Mouse (Mus musculus): ENCODE measurements around the gene Zfp574.

DNA sequence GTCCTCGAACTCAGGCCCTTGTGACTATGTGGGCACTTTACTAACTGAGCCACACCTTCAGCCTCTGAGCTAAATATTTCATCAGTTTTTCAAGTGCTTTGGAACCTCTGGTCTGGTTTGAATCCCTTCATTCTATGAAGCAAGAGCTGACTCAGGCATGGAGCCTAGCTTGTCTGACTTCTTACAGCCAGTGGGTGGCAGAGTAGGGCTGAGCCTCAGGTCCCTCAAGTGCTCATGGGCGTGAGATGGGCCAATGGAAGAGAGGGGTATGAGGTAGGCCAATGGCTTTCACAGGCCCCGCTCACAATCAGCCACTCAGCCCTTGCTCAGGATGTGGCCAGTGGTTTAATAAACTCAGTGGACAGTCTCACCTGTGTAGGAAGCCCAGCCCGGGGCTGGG is 27.2 kb downstream of the Zfp574 start:
- TF ChIP-seq POLR2A (IDR thresholded peaks at IDR 0.05; ENCODE audit: low read depth, low read length) = no peak
- TF ChIP-seq CTCF (IDR thresholded peaks at IDR 0.05; ENCODE audit: extremely low read depth, insufficient read depth, insufficient read length, insufficient replicate concordance) = no peak
